Mouse (Mus musculus) heart, adult 18-20 months (tissue): ENCODE results near the gene Ptrh2. TPM values are rescaled to one million over a fixed set of nuclear protein-coding genes. Genes with fewer than 3 reads are reported as not detected.
"Not testable (repeated sequence)": the region's sequence is repeated elsewhere in the genome, so short reads cannot be mapped to it uniquely, and the experiment has no call there.

Experiments
- DNase-seq, 2 experiments: peaks; one replicate each; pipeline ENCODE4 v3.0.0; 2021 to 2022; ENCODE audit warnings: mixed read lengths in 1 of 2
- total RNA-seq, 2 experiments: library from RNA; stranded (reverse); gene quantifications; 2 replicates each; pipeline ENCODE4 v1.2.3; 2021

Ptrh2 gene
- total RNA-seq, 2 experiments from 2014 or later, result 6.8 to 7.0 TPM

GRCm38 (mm10) chr11:86731443-86731842 lies 47.7 kb downstream of the Ptrh2 start:
- peak; percentile 57 to 68 for DNase-seq

- DNase-seq, result no peak
Observed at GRCm38 (mm10) chr11:86734241-86734939, 50.6 kb downstream of the Ptrh2 start.

GRCm38 (mm10) chr11:86734993-86735392 lies 51.2 kb downstream of the Ptrh2 start:
- no peak for DNase-seq

GRCm38 (mm10) chr11:86737301-86738000 lies 53.7 kb downstream of the Ptrh2 start:
- DNase-seq, result no peak

- not testable (repeated sequence) for DNase-seq
Observed at GRCm38 (mm10) chr11:86738308-86738707, 54.5 kb downstream of the Ptrh2 start.

GRCm38 (mm10) chr11:86738956-86739355 lies 55.2 kb downstream of the Ptrh2 start:
- no peak for DNase-seq

- no peak for DNase-seq
Observed at GRCm38 (mm10) chr11:86739470-86739869, 55.7 kb downstream of the Ptrh2 start.

GRCm38 (mm10) chr11:86741505-86741904 lies 57.7 kb downstream of the Ptrh2 start:
- no peak for DNase-seq

Other genes starting within 250 kb of the Ptrh2 start
- gene Rnft1, start 199.3 kb upstream of the Ptrh2 start, total RNA-seq, result 10 to 100 TPM; 25.3 to 30.5 TPM
- gene Rps6kb1, start 139.2 kb upstream of the Ptrh2 start, total RNA-seq, result 10 to 100 TPM; 20.0 to 22.1 TPM
- gene Tubd1, start 139.0 kb upstream of the Ptrh2 start, total RNA-seq, result 1 to 10 TPM; 5.3 TPM
- 10 to 100 TPM; 63.1 to 72.5 TPM for gene Vmp1, start 149 bp upstream of the Ptrh2 start, total RNA-seq
- gene Cltc, start 73.6 kb downstream of the Ptrh2 start, total RNA-seq, result 100 to 1,000 TPM; 138 to 157 TPM
- gene Dhx40, start 123.8 kb downstream of the Ptrh2 start, total RNA-seq, result 10 to 100 TPM; 15.0 to 16.8 TPM